ENCODE assay signal across 8 mouse cellular contexts in the genomic region with DNA sequence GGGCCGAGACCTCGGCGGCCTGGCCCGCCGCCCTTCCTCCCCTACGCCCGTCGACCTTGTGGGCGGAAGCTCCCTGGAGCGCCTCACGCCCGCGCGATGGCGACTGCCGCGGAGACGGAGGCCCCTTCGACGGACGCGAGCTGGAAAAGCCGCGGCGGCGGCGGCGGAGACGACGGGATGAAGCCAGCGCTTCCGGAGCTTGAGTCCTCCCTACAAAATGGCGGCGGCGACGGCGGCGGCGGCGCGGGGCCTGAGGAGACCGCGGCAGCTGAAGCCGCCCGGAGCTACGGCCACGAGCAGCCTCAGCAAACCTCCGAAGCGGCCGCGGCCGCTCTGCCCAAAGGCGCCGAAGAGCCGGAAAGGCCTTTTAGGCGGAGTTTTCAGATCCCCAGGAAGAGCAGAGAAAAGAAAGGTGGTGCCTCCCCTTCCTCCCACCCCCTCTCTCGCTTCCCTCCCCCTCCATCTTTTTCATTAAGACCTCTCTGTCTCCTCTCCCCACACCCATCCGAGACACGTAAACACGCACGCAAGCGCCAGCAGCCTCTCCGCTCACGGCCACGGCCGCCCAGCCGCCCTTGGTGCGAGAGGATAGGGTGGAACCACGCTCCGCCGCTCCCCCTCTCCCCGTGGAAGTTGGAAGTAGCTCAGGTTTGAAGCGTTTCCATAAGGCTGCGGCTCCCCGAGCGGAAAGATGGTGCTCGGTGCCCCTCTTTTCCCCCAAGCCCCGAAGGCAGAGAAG. TPM values are rescaled to one million over a fixed set of nuclear protein-coding genes. Genes with fewer than 3 reads are reported as not detected.
DNase-seq lines count a peak whose midpoint lies in the region; ATAC-seq lines count a peak whose summit lies in the region.

No protein-coding gene starts in this region.

- intact Hi-C loops in left cerebral cortex, postnatal 14 days (cut with DNase I) = no loop called here

- DNase-seq in gastrocnemius, adult 8-10 months (ENCODE audit: low spot score in 2 of 2) = peak; percentile 56 to 76
- DNase-seq in induced T-regulatory cell, adult 2 months (ENCODE audit: low read depth) = peak; percentile 90
- DNase-seq in left cerebral cortex, postnatal 14 days (ENCODE audit: low spot score in 2 of 2) = peak; percentile 85 to 89
- peak; percentile 76 for DNase-seq in mesoderm, embryonic 11.5 days (ENCODE audit: low read depth, low spot score)
- DNase-seq in right cerebral cortex, postnatal 36 days (ENCODE audit: low spot score in 2 of 2) = peak; percentile 73 to 87
- peak; percentile 83 for DNase-seq in yolk sac, embryonic 10.5 days (ENCODE audit: low spot score)

- ATAC-seq in activated CD4-positive, CD25-positive, alpha-beta regulatory T cell, adult 4 months = peak; percentile 71
- ATAC-seq in common myeloid progenitor, adult 5-6 weeks (replicated peaks; ENCODE audit: low read depth, poor library complexity, severe bottlenecking) = peak; percentile 76

RNA-seq across cellular contexts. Expression of gene Fam208a, which starts 0.5 kb away (rescaled TPM):
- 10 to 100 TPM; 31.3 to 32.5 TPM for polyA plus RNA-seq in activated CD4-positive, CD25-positive, alpha-beta regulatory T cell, adult 4 months (2017; shearing (Covaris generic))
- total RNA-seq in common myeloid progenitor, adult 5-6 weeks (2017) = 36.1 and 37.9 TPM in 2 replicates
- 1 to 10 TPM; 3.1 to 4.5 (median 4.1) TPM for total RNA-seq in gastrocnemius, adult 8-10 months (2022)
- 10 to 100 TPM; 26.0 to 27.7 TPM for total RNA-seq in left cerebral cortex, postnatal 14 days (2021)

Comparison
In these comparisons a context has a peak if more than half of its experiments do, and no peak if none do; other contexts are left out.
1. Peak in every context shown above with its lines: DNase-seq and ATAC-seq.